Mouse (Mus musculus) lung, embryonic 14.5 days (tissue): ENCODE results near the gene Podxl. TPM values are rescaled to one million over a fixed set of nuclear protein-coding genes. Genes with fewer than 3 reads are reported as not detected.

Source experiments
- ATAC-seq: fragments of 200-750 bp; cut with Nextera tagmentation; 2 replicates; pipeline ENCODE4 v1.8.0; 2017; ENCODE audit warnings: mild to moderate bottlenecking, moderate TSS enrichment, moderate library complexity; ENCODE audit not compliant: insufficient read depth
- DNase-seq: peaks from one replicate; pipeline ENCODE4 v3.0.0-alpha.2; 2015
- H3K27ac ChIP-seq: fragments of 300-500 bp; sonication (generic); 2 replicates; pipeline ENCODE4 v1.5.1; 2014; ENCODE audit warnings: low read depth, mild to moderate bottlenecking, moderate library complexity
- H3K27me3 ChIP-seq: fragments of 300-500 bp; sonication (generic); 2 replicates; pipeline ENCODE4 v1.6.1; 2014; ENCODE audit warnings: low read length, control low read depth; ENCODE audit not compliant: insufficient read depth
- H3K36me3 ChIP-seq: fragments of 300-500 bp; sonication (generic); 2 replicates; pipeline ENCODE4 v1.6.1; 2014; ENCODE audit warnings: control low read depth; ENCODE audit not compliant: insufficient read depth
- H3K4me1 ChIP-seq: fragments of 300-500 bp; sonication (generic); 2 replicates; pipeline ENCODE4 v1.6.1; 2014; ENCODE audit warnings: antibody characterized with exemption, control low read depth; ENCODE audit not compliant: insufficient read depth
- H3K4me2 ChIP-seq: fragments of 300-500 bp; sonication (generic); 2 replicates; pipeline ENCODE4 v1.6.1; 2014; ENCODE audit warnings: mild to moderate bottlenecking
- H3K4me3 ChIP-seq: fragments of 300-500 bp; sonication (generic); 2 replicates; pipeline ENCODE4 v1.5.1; 2014; ENCODE audit warnings: low read depth, low read length
- H3K9ac ChIP-seq: fragments of 300-500 bp; sonication (generic); 2 replicates; pipeline ENCODE4 v1.6.1; 2014
- H3K9me3 ChIP-seq: fragments of 300-500 bp; sonication (generic); 2 replicates; pipeline ENCODE4 v1.6.1; 2016; ENCODE audit warnings: low read depth, low read length, control low read depth
- CTCF ChIP-seq: IDR thresholded peaks from 2 replicates; pipeline ENCODE4 v1.5.1; 2016; ENCODE audit warnings: antibody characterized with exemption, low read depth
- WGBS: fragments of 180-500 bp; shearing (Covaris S2); extraction: QIAGEN DNeasy Blood & Tissue Kit; methylation state at CpG from one replicate; pipeline ENCODE4 v1.1.7; 2014; 5-methylcytosine and 5-hydroxymethylcytosine counted together
- polyA plus RNA-seq: library from polyadenylated mRNA; unstranded; fragments of >200 nt; fragmentation: Nextera tagmentation; extraction: Ambion mirVana; gene quantifications from 2 replicates; pipeline ENCODE4 v1.2.1, GENCODE M21; 2014

Gene Podxl
- polyA plus RNA-seq, 1 experiment from 2014 or later = 28.9 TPM

GRCm38 (mm10) chr6:31518338-31518698 is 45.5 kb downstream of the Podxl start:
- H3K27me3 ChIP-seq = no peaks in the 10 kb centered on the region
- no peak overlapping the region for H3K4me3 ChIP-seq
- H3K36me3 ChIP-seq = peaks cover 27% of the 10 kb centered on the region; the same call in 1 of the 2 replicates
- peak overlapping the region; percentile 72 for H3K27ac ChIP-seq
- TF ChIP-seq CTCF = no peak
- 37% methylated on average over 2 of the region's 2 CpGs for WGBS
- no peak overlapping the region for H3K9ac ChIP-seq
- H3K4me1 ChIP-seq = peaks cover 7% of the 10 kb centered on the region; the same call in 1 of the 2 replicates
- ATAC-seq (peak; percentile 62; the same call in 1 of the 2 replicates), DNase-seq (peak; percentile 66)
- H3K4me2 ChIP-seq = no peak overlapping the region
- H3K9me3 ChIP-seq = no peaks in the 10 kb centered on the region

- DNase-seq (no peak), ATAC-seq (peak; percentile 62; the same call in 1 of the 2 replicates)
- Histone ChIP-seq H3K4me1 (peaks cover 7% of the 10 kb centered on the region; the same call in 1 of the 2 replicates), H3K27ac (peak overlapping the region; percentile 72; the same call in 1 of the 2 replicates), H3K27me3 (no peaks in the 10 kb centered on the region), H3K36me3 (peaks cover 22% of the 10 kb centered on the region; the same call in 1 of the 2 replicates), H3K9me3 (no peaks in the 10 kb centered on the region), H3K9ac (no peak overlapping the region), H3K4me3 (no peak overlapping the region), H3K4me2 (no peak overlapping the region)
- WGBS = 34% methylated on average over 9 of the region's 9 CpGs
- no peak for TF ChIP-seq CTCF
These were observed 46.0 kb downstream of the Podxl start for GRCm38 (mm10) chr6:31517681-31518337.

- Histone ChIP-seq H3K4me1 (peaks cover 7% of the 10 kb centered on the region; the same call in 1 of the 2 replicates), H3K36me3 (peaks cover 19% of the 10 kb centered on the region), H3K9me3 (no peaks in the 10 kb centered on the region), H3K27me3 (no peaks in the 10 kb centered on the region), H3K4me3 (no peak overlapping the region), H3K9ac (no peak overlapping the region), H3K4me2 (no peak overlapping the region), H3K27ac (no peak overlapping the region)
- WGBS = 65% methylated on average over 6 of the region's 6 CpGs
- no peak for TF ChIP-seq CTCF
- no peak for DNase-seq
- ATAC-seq = no peak
These were observed 50.1 kb downstream of the Podxl start for GRCm38 (mm10) chr6:31513726-31514125.

- Histone ChIP-seq H3K4me1 (no peaks in the 10 kb centered on the region), H3K27me3 (no peaks in the 10 kb centered on the region), H3K4me3 (no peak overlapping the region), H3K9ac (no peak overlapping the region), H3K27ac (no peak overlapping the region), H3K9me3 (no peaks in the 10 kb centered on the region), H3K4me2 (no peak overlapping the region), H3K36me3 (peaks cover 39% of the 10 kb centered on the region)
- ATAC-seq (no peak), DNase-seq (no peak)
- 94% methylated on average over 2 of the region's 2 CpGs for WGBS
- TF ChIP-seq CTCF = no peak
These were observed 61.2 kb downstream of the Podxl start for GRCm38 (mm10) chr6:31502614-31503013.

GRCm38 (mm10) chr6:31500691-31501090 is 63.1 kb downstream of the Podxl start:
- ATAC-seq (no peak), DNase-seq (no peak)
- Histone ChIP-seq H3K4me2 (no peak overlapping the region), H3K27ac (no peak overlapping the region), H3K9ac (no peak overlapping the region), H3K4me3 (no peak overlapping the region), H3K4me1 (no peaks in the 10 kb centered on the region), H3K27me3 (no peaks in the 10 kb centered on the region), H3K36me3 (peaks cover 49% of the 10 kb centered on the region), H3K9me3 (no peaks in the 10 kb centered on the region)
- no peak for TF ChIP-seq CTCF

GRCm38 (mm10) chr6:31500260-31500659 is 63.5 kb downstream of the Podxl start:
- no peaks in the 10 kb centered on the region for H3K9me3 ChIP-seq
- TF ChIP-seq CTCF = no peak
- WGBS = 66% methylated on average over 2 of the region's 2 CpGs
- ATAC-seq = no peak
- H3K27me3 ChIP-seq = no peaks in the 10 kb centered on the region
- H3K4me3 ChIP-seq = no peak overlapping the region
- peaks cover 53% of the 10 kb centered on the region for H3K36me3 ChIP-seq
- no peak overlapping the region for H3K4me2 ChIP-seq
- no peak overlapping the region for H3K27ac ChIP-seq
- no peak overlapping the region for H3K9ac ChIP-seq
- no peak for DNase-seq
- no peaks in the 10 kb centered on the region for H3K4me1 ChIP-seq

- no peak for DNase-seq
- ATAC-seq = no peak
- H3K4me1 ChIP-seq = no peaks in the 10 kb centered on the region
- peaks cover 58% of the 10 kb centered on the region for H3K36me3 ChIP-seq
- no peak overlapping the region for H3K4me3 ChIP-seq
- no peak overlapping the region for H3K9ac ChIP-seq
- no peaks in the 10 kb centered on the region for H3K9me3 ChIP-seq
- H3K4me2 ChIP-seq = no peak overlapping the region
- no peak for TF ChIP-seq CTCF
- 75% methylated on average over 10 of the region's 10 CpGs for WGBS
- no peak overlapping the region for H3K27ac ChIP-seq
- no peaks in the 10 kb centered on the region for H3K27me3 ChIP-seq
These were observed 63.9 kb downstream of the Podxl start for GRCm38 (mm10) chr6:31499836-31500235.

GRCm38 (mm10) chr6:31496227-31496626 is 67.6 kb downstream of the Podxl start:
- Histone ChIP-seq H3K9me3 (no peaks in the 10 kb centered on the region), H3K27me3 (no peaks in the 10 kb centered on the region), H3K9ac (no peak overlapping the region), H3K4me3 (no peak overlapping the region), H3K4me1 (no peaks in the 10 kb centered on the region), H3K27ac (no peak overlapping the region), H3K36me3 (peaks cover 55% of the 10 kb centered on the region), H3K4me2 (no peak overlapping the region)
- DNase-seq (no peak), ATAC-seq (no peak)
- WGBS = 73% methylated on average over 2 of the region's 2 CpGs
- TF ChIP-seq CTCF = no peak
